Mouse (Mus musculus) forebrain, embryonic 14.5 days (tissue): Measurements from ENCODE around the gene Pold3. TPM values are rescaled to one million over a fixed set of nuclear protein-coding genes. Genes with fewer than 3 reads are reported as not detected.

ENCODE experiments used
- ATAC-seq: fragments of 200-750 bp; cut with Nextera tagmentation; 2 replicates; pipeline ENCODE4 v1.8.0; 2017; ENCODE audit warnings: mild to moderate bottlenecking, moderate library complexity
- DNase-seq: peaks from one replicate; pipeline ENCODE4 v3.0.0-alpha.2; 2015; ENCODE audit warnings: low spot score
- H3K27ac ChIP-seq: fragments of 300-500 bp; sonication (generic); 2 replicates; pipeline ENCODE4 v1.5.1; 2014; ENCODE audit warnings: low read depth, mild to moderate bottlenecking, control low read depth, low read length, moderate library complexity
- H3K27me3 ChIP-seq: fragments of 300-500 bp; sonication (generic); replicated peaks from 2 replicates; pipeline ENCODE4 v1.6.1; 2014; ENCODE audit warnings: low read length, control low read depth, mixed read lengths; ENCODE audit not compliant: control insufficient read depth, insufficient read depth
- H3K36me3 ChIP-seq: fragments of 300-500 bp; sonication (generic); 2 replicates; pipeline ENCODE4 v1.6.1; 2014; ENCODE audit warnings: low read length, control low read depth; ENCODE audit not compliant: control insufficient read depth, insufficient read depth
- H3K4me1 ChIP-seq: fragments of 300-500 bp; sonication (generic); 2 replicates; pipeline ENCODE4 v1.6.1; 2014; ENCODE audit warnings: antibody characterized with exemption, low read length, control low read depth; ENCODE audit not compliant: control insufficient read depth, insufficient read depth
- H3K4me2 ChIP-seq: fragments of 300-500 bp; sonication (generic); 2 replicates; pipeline ENCODE4 v1.6.1; 2014; ENCODE audit warnings: mild to moderate bottlenecking, control low read depth, low read length
- H3K4me3 ChIP-seq: fragments of 300-500 bp; sonication (generic); 2 replicates; pipeline ENCODE4 v1.5.1; 2014; ENCODE audit warnings: low read depth, low read length, control low read depth
- H3K9ac ChIP-seq: fragments of 300-500 bp; sonication (generic); 2 replicates; pipeline ENCODE4 v1.6.1; 2014; ENCODE audit warnings: mild to moderate bottlenecking, low read length, control low read depth, moderate library complexity
- H3K9me3 ChIP-seq: fragments of 300-500 bp; sonication (generic); replicated peaks from 2 replicates; pipeline ENCODE4 v1.6.1; 2016; ENCODE audit warnings: low read length, control low read depth, mixed read lengths; ENCODE audit not compliant: control insufficient read depth
- WGBS: fragments of 180-500 bp; shearing (Covaris S2); extraction: QIAGEN DNeasy Blood & Tissue Kit; methylation state at CpG from one replicate; pipeline ENCODE4 v1.1.7; 2014; 5-methylcytosine and 5-hydroxymethylcytosine counted together
- polyA plus RNA-seq: library from polyadenylated mRNA; unstranded; fragments of >200 nt; fragmentation: Nextera tagmentation; extraction: Ambion mirVana; gene quantifications from 2 replicates; pipeline ENCODE4 v1.2.1, GENCODE M21; 2014

The Pold3 gene
- polyA plus RNA-seq = 49.9 and 54.1 TPM in 2 replicates

DNA sequence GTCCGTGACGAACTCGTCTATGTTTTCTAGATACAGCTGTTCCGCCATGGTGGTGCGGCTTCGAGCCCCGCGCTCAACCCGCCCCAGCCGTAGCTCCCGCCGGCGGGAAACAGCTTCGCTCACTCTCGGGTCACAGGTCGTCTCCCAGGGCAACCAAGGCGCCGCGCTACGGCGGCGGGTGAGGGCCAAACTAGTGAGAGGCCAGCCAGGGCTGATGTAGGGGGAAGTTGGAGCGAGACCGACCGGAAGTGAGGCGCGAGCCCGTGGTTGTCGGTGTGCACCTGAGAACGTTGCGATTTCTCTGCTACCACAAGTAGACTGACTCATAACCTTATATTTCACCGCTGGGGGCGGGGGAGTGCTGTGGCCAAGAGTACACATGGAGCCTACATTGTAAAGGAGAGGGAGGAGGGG lies at the start of gene Pold3:
Gene Pold3 (minus strand): TSS at position 190 of the 414 bp plus-strand sequence.
- no peaks in the 10 kb centered on the region for H3K9me3 ChIP-seq
- under 1% methylated on average over 33 of the region's 33 CpGs for WGBS
- H3K27ac ChIP-seq = peak within 1 kb of the TSS; percentile 74
- peaks cover 12% of the 10 kb centered on the region for H3K36me3 ChIP-seq
- H3K4me2 ChIP-seq = peak within 1 kb of the TSS; percentile 74
- peaks cover 7% of the 10 kb centered on the region; the same call in 1 of the 2 replicates for H3K4me1 ChIP-seq
- DNase-seq (peak; percentile 97), ATAC-seq (peak; percentile 97)
- no peaks in the 10 kb centered on the region for H3K27me3 ChIP-seq
- peak within 1 kb of the TSS; percentile 92 for H3K4me3 ChIP-seq
- H3K9ac ChIP-seq = peak within 1 kb of the TSS; percentile 84

- Histone ChIP-seq H3K36me3 (no peaks in the 10 kb centered on the region), H3K27me3 (no peaks in the 10 kb centered on the region), H3K4me3 (no peak overlapping the region), H3K9ac (no peak overlapping the region), H3K4me2 (no peak overlapping the region), H3K4me1 (no peaks in the 10 kb centered on the region), H3K9me3 (no peaks in the 10 kb centered on the region), H3K27ac (no peak overlapping the region)
- ATAC-seq (no peak), DNase-seq (no peak)
- WGBS = 69% methylated on average over 4 of the region's 4 CpGs
These were observed 49.4 kb upstream of the Pold3 start for GRCm38 (mm10) chr7:100170756-100171155.

DNA sequence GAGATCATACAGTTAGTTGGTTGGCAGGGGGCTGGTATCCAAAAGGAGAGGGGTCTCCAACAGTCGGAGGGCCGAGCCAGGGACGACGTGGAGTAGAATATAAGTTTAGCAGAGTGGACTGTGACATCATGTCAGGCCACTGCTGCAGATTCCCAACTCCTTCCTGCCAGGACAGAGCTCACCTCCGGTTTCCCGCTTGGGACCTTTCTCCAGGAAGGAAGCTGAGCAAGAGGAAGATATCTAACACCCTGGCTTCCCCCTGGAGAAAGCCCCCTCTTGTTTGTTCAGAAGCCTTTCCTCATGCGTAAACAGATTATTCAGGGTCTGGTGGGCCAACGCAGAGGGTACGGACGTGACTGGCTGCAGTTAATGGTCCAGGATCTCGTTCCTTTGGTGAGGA lies 47.3 kb upstream of the Pold3 start:
- Histone ChIP-seq H3K36me3 (no peaks in the 10 kb centered on the region), H3K4me2 (no peak overlapping the region), H3K27ac (no peak overlapping the region), H3K27me3 (no peaks in the 10 kb centered on the region), H3K9me3 (no peaks in the 10 kb centered on the region), H3K4me3 (no peak overlapping the region), H3K4me1 (no peaks in the 10 kb centered on the region), H3K9ac (no peak overlapping the region)
- ATAC-seq = no peak
- no peak for DNase-seq
- 77% methylated on average over 11 of the region's 11 CpGs for WGBS

DNA sequence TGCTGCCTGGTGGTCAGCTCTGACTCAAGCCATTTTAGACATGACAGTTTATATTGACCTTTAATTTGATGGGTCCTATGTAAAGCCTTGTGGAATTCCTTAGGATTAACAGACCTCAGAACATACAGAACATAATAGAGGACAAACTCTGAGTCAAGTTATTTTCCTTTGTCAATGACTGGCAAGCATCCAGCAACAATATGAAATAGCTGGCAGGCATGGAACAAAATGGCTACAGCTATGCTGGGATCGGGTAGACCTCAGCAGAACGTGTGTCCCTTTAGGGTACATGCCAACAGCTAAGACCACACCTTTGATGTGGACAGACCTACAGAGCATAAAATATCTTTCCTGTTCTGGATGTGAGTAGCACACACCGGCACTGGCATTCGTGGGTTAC lies 42.1 kb upstream of the Pold3 start:
- H3K4me1 ChIP-seq = peaks cover 4% of the 10 kb centered on the region; the same call in 1 of the 2 replicates
- H3K27me3 ChIP-seq = no peaks in the 10 kb centered on the region
- no peak overlapping the region for H3K4me3 ChIP-seq
- H3K36me3 ChIP-seq = no peaks in the 10 kb centered on the region
- no peak overlapping the region for H3K9ac ChIP-seq
- H3K4me2 ChIP-seq = no peak overlapping the region
- DNase-seq (no peak), ATAC-seq (no peak)
- WGBS = 89% methylated on average over 4 of the region's 4 CpGs
- no peaks in the 10 kb centered on the region for H3K9me3 ChIP-seq
- H3K27ac ChIP-seq = no peak overlapping the region

- Histone ChIP-seq H3K4me2 (peak overlapping the region; percentile 77), H3K27ac (peak overlapping the region; percentile 80; the same call in 1 of the 2 replicates), H3K9me3 (no peaks in the 10 kb centered on the region), H3K4me1 (peaks cover 4% of the 10 kb centered on the region; the same call in 1 of the 2 replicates), H3K4me3 (peak overlapping the region; percentile 82), H3K27me3 (no peaks in the 10 kb centered on the region), H3K9ac (peak overlapping the region; percentile 82; the same call in 1 of the 2 replicates), H3K36me3 (no peaks in the 10 kb centered on the region)
- DNase-seq = no peak
- peak; percentile 15; the same call in 1 of the 2 replicates for ATAC-seq
- WGBS = 64% methylated on average over 7 of the region's 7 CpGs
These were observed 38.6 kb upstream of the Pold3 start for GRCm38 (mm10) chr7:100160006-100160405.

DNA sequence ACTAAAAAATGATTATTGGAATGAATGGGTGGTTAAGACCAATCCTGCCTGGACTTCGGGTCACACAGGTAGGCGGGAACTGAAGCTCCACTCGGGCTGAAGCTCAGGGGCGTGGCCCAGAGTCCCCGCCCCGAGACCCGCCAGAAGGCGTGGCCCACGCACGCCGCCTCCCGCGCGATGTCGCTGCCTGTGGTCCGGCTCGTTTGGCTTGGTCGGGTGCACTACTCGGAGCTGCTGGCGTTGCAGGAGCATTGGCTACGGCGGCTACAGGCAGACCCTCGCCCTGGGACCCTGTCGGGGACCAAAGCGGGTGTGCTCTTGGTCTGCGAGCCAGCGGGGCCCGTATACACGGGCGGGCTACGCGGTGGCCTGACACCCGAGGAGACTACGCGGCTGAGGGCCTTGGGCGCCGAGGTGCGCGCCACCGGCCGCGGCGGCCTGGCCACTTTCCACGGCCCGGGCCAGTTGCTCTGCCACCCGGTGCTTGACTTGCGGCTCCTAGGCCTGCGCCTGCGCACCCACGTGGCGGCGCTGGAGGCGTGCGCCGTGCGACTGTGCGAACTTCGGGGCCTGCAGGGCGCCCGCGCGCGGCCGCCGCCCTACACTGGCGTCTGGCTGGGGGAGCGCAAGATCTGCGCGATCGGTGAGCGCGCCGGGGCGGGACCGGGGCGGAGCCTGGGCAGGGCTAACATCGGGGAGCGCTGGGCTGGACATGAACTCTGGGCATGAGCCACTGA lies 37.9 kb upstream of the Pold3 start, which contains the start of gene Lipt2:
Gene Lipt2 (plus strand): TSS at position 173 of the 737 bp plus-strand sequence.
- Histone ChIP-seq H3K27ac (peak within 1 kb of the TSS; percentile 80), H3K4me1 (peaks cover 4% of the 10 kb centered on the region; the same call in 1 of the 2 replicates), H3K27me3 (no peaks in the 10 kb centered on the region), H3K9me3 (no peaks in the 10 kb centered on the region), H3K9ac (peak within 1 kb of the TSS; percentile 82), H3K4me3 (peak within 1 kb of the TSS; percentile 82), H3K36me3 (no peaks in the 10 kb centered on the region), H3K4me2 (peak within 1 kb of the TSS; percentile 77)
- ATAC-seq (peak; percentile 97), DNase-seq (peak; percentile 90)
- WGBS = under 1% methylated on average over 78 of the region's 78 CpGs

DNA sequence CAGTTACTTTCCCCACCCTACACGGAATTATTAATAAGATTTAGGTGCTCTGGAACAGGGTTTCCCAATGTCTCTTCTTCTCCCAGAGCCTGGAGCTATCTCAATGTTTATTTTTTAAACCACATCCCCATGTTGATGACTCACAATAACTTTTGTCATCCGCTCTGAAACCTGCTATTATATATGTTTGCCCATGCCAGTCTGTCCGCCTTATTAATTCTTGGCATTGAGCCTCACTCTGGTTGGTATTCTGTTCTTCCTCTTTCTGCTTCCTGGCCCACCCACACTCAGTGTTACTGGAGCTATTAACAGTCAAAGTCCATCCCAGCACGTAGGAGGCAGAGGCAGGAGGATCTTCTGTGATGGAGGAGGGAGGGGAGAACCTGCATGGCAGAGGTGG lies 36.3 kb upstream of the Pold3 start:
- peaks cover 4% of the 10 kb centered on the region; the same call in 1 of the 2 replicates for H3K4me1 ChIP-seq
- no peak for ATAC-seq
- H3K27me3 ChIP-seq = no peaks in the 10 kb centered on the region
- H3K36me3 ChIP-seq = no peaks in the 10 kb centered on the region
- 72% methylated on average over 4 of the region's 4 CpGs for WGBS
- no peak for DNase-seq
- no peak overlapping the region for H3K4me2 ChIP-seq
- H3K4me3 ChIP-seq = no peak overlapping the region
- no peak overlapping the region for H3K27ac ChIP-seq
- no peaks in the 10 kb centered on the region for H3K9me3 ChIP-seq
- H3K9ac ChIP-seq = no peak overlapping the region

DNA sequence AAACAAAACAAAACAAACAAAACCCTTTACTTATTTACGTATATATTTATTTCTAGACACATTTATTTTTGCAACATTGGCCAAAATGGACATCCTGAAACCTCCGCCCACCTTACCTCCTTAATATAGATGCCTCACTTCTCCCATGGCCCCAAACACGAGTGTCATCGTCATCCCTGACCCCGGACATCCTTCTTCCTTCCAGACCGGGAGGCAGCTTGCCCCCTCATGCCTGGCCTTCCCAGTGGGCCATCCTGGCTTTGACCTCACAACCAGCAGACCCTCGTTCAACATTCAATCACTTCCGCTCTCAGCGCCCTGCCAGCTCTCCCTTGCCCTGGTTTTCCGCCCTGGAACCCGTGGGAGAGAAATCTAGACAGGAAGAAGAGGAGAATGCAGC lies 29.3 kb upstream of the Pold3 start:
- WGBS = 88% methylated on average over 11 of the region's 11 CpGs
- no peak overlapping the region for H3K4me3 ChIP-seq
- H3K4me2 ChIP-seq = no peak overlapping the region
- no peaks in the 10 kb centered on the region for H3K4me1 ChIP-seq
- H3K36me3 ChIP-seq = no peaks in the 10 kb centered on the region
- no peaks in the 10 kb centered on the region for H3K9me3 ChIP-seq
- no peak overlapping the region for H3K9ac ChIP-seq
- DNase-seq = no peak
- no peak overlapping the region for H3K27ac ChIP-seq
- no peak for ATAC-seq
- H3K27me3 ChIP-seq = no peaks in the 10 kb centered on the region

- Histone ChIP-seq H3K4me2 (no peak overlapping the region), H3K36me3 (no peaks in the 10 kb centered on the region), H3K9me3 (no peaks in the 10 kb centered on the region), H3K27me3 (no peaks in the 10 kb centered on the region), H3K27ac (no peak overlapping the region), H3K4me3 (no peak overlapping the region), H3K9ac (no peak overlapping the region), H3K4me1 (no peaks in the 10 kb centered on the region)
- WGBS = 56% methylated on average over 10 of the region's 10 CpGs
- DNase-seq = no peak
- no peak for ATAC-seq
These were observed 28.7 kb upstream of the Pold3 start for GRCm38 (mm10) chr7:100150086-100150485.
